Mouse (Mus musculus) liver, embryonic 14.5 days (tissue): ENCODE measurements around the gene Itfg2. TPM values are rescaled to one million over a fixed set of nuclear protein-coding genes. Genes with fewer than 3 reads are reported as not detected.
A peak's percentile ranks its signal among the peaks of the same experiment; 100 is the strongest.

Experiments used
- ATAC-seq: fragments of 200-750 bp; cut with Nextera tagmentation; 2 replicates; pipeline ENCODE4 v1.8.0; 2017; ENCODE audit warnings: moderate number of reproducible peaks, mild to moderate bottlenecking, moderate library complexity; ENCODE audit not compliant: insufficient read depth
- DNase-seq, 3 experiments: peaks; one replicate each; pipeline ENCODE4 v3.0.0-alpha.2; 2012 to 2013; ENCODE audit warnings: low read depth in 3 of 3, low spot score in 3 of 3
- H3K27ac ChIP-seq: fragments of 300-500 bp; sonication (generic); 2 replicates; pipeline ENCODE4 v1.5.1; 2014; ENCODE audit warnings: moderate library complexity, mild to moderate bottlenecking, control low read depth, inconsistent platforms
- H3K27me3 ChIP-seq: fragments of 300-500 bp; sonication (generic); 2 replicates; pipeline ENCODE4 v1.6.1; 2014; ENCODE audit warnings: mild to moderate bottlenecking, low read length, moderate library complexity; ENCODE audit not compliant: control insufficient read depth, insufficient read depth
- H3K36me3 ChIP-seq: fragments of 300-500 bp; sonication (generic); replicated peaks from 2 replicates; pipeline ENCODE4 v1.6.1; 2014; ENCODE audit warnings: low read depth; ENCODE audit not compliant: control insufficient read depth, insufficient read depth
- H3K4me1 ChIP-seq, 2 experiments: fragments of 200-500 bp in 1 of 2; fragments of 300-500 bp in 1 of 2; sonication (generic) in 1 of 2; replicated peaks; 2 replicates each; pipeline ENCODE4 v1.6.1; 2012 to 2014; ENCODE audit warnings: antibody characterized with exemption in 1 of 2, inconsistent platforms in 1 of 2, low read length in 1 of 2; ENCODE audit not compliant: control insufficient read depth in 2 of 2, insufficient read depth in 2 of 2
- H3K4me2 ChIP-seq: fragments of 300-500 bp; sonication (generic); 2 replicates; pipeline ENCODE4 v1.6.1; 2014; ENCODE audit warnings: low read depth, mild to moderate bottlenecking, control low read depth, moderate library complexity
- H3K4me3 ChIP-seq, 2 experiments: fragments of 200-500 bp in 1 of 2; fragments of 300-500 bp in 1 of 2; sonication (generic) in 1 of 2; 2 replicates each; pipeline ENCODE4 v1.5.1; 2012 to 2014; ENCODE audit warnings: low read depth in 2 of 2, low read length in 2 of 2, mild to moderate bottlenecking in 2 of 2, control low read depth in 1 of 2, inconsistent platforms in 1 of 2, moderate library complexity in 1 of 2; ENCODE audit not compliant: insufficient read depth in 1 of 2
- H3K9ac ChIP-seq: fragments of 300-500 bp; sonication (generic); replicated peaks from 2 replicates; pipeline ENCODE4 v1.6.1; 2014; ENCODE audit warnings: mild to moderate bottlenecking, control low read depth, moderate library complexity
- H3K9me3 ChIP-seq: fragments of 300-500 bp; sonication (generic); 2 replicates; pipeline ENCODE4 v1.6.1; 2016; ENCODE audit warnings: low read length, mixed read lengths; ENCODE audit not compliant: control insufficient read depth
- CTCF ChIP-seq: IDR thresholded peaks from 2 replicates; pipeline ENCODE4 v1.5.1; 2016; ENCODE audit warnings: antibody characterized with exemption, low read depth, control low read depth
- EP300 ChIP-seq: IDR thresholded peaks from 2 replicates; pipeline ENCODE4 v1.6.1; 2016; ENCODE audit warnings: antibody characterized with exemption, low read depth
- WGBS: fragments of 180-500 bp; shearing (Covaris S2); extraction: QIAGEN DNeasy Blood & Tissue Kit; methylation state at CpG from one replicate; pipeline ENCODE4 v1.1.7; 2014; ENCODE audit not compliant: insufficient replicate concordance; 5-methylcytosine and 5-hydroxymethylcytosine counted together
- polyA plus RNA-seq, 2 experiments: library from polyadenylated mRNA; depleted of rRNA in 1 of 2; stranded (reverse) in 1 of 2; unstranded in 1 of 2; fragments of >200 nt; fragmentation: Nextera tagmentation in 1 of 2; extraction: Ambion mirVana in 1 of 2; gene quantifications; 2 replicates each; pipeline versions ENCODE4 v1.2.1 to v1.2.3; 2012 to 2014

Gene Itfg2
- polyA plus RNA-seq, 2 experiments = 8.7 to 9.4 TPM

GRCm38 (mm10) chr6:128404708-128405107, 20.0 kb downstream of the Itfg2 start:
- Histone ChIP-seq H3K4me3 (no peak overlapping the region), H3K4me1 (no peaks in the 10 kb centered on the region), H3K9me3 (no peaks in the 10 kb centered on the region), H3K27me3 (no peaks in the 10 kb centered on the region), H3K36me3 (peaks cover 13% of the 10 kb centered on the region), H3K4me2 (no peak overlapping the region), H3K27ac (no peak overlapping the region), H3K9ac (no peak overlapping the region)
- TF ChIP-seq CTCF = no peak
- no peak for TF ChIP-seq EP300
- DNase-seq (no peak), ATAC-seq (no peak)
- WGBS = 53% methylated on average over 5 of the region's 5 CpGs

- ATAC-seq = no peak
- Histone ChIP-seq H3K9me3 (no peaks in the 10 kb centered on the region), H3K9ac (no peak overlapping the region), H3K27ac (no peak overlapping the region), H3K4me2 (peak overlapping the region; percentile 29; the same call in 1 of the 2 replicates), H3K27me3 (no peaks in the 10 kb centered on the region), H3K4me1 (no peaks in the 10 kb centered on the region), H3K4me3 (no peak overlapping the region), H3K36me3 (no peaks in the 10 kb centered on the region)
- no peak for DNase-seq
- WGBS = 61% methylated on average over 21 of the region's 21 CpGs
- TF ChIP-seq CTCF (no peak), EP300 (no peak)
Measured at GRCm38 (mm10) chr6:128399421-128400185, 25.1 kb downstream of the Itfg2 start.

- DNase-seq (no peak), ATAC-seq (no peak)
- Histone ChIP-seq H3K9me3 (no peaks in the 10 kb centered on the region), H3K4me2 (peak within 1 kb of the TSS; percentile 29; the same call in 1 of the 2 replicates), H3K36me3 (no peaks in the 10 kb centered on the region), H3K9ac (no peak within 1 kb of the TSS), H3K27me3 (no peaks in the 10 kb centered on the region), H3K4me3 (no peak within 1 kb of the TSS), H3K27ac (no peak within 1 kb of the TSS), H3K4me1 (no peaks in the 10 kb centered on the region)
- 69% methylated on average over 3 of the region's 3 CpGs for WGBS
- no peak for TF ChIP-seq EP300
Measured at GRCm38 (mm10) chr6:128398996-128399395, 25.7 kb downstream of the Itfg2 start, which contains the start of gene Nrip2. TSS of gene Nrip2 (plus strand) at chr6:128399296.

- Histone ChIP-seq H3K4me2 (no peak overlapping the region), H3K27ac (no peak overlapping the region), H3K36me3 (no peaks in the 10 kb centered on the region), H3K9ac (no peak overlapping the region), H3K27me3 (no peaks in the 10 kb centered on the region), H3K4me3 (no peak overlapping the region), H3K4me1 (no peaks in the 10 kb centered on the region), H3K9me3 (no peaks in the 10 kb centered on the region)
- TF ChIP-seq CTCF = no peak
- TF ChIP-seq EP300 = no peak
- ATAC-seq = peak; percentile 44; the same call in 1 of the 2 replicates
- 57% methylated on average over 7 of the region's 7 CpGs for WGBS
- DNase-seq = peak in 1 of 3 experiments; percentile 14
Measured at GRCm38 (mm10) chr6:128397574-128398261, 27.0 kb downstream of the Itfg2 start.

- ATAC-seq (no peak), DNase-seq (no peak)
- no peaks in the 10 kb centered on the region for H3K27me3 ChIP-seq
- H3K9ac ChIP-seq = no peak overlapping the region
- H3K4me1 ChIP-seq = no peaks in the 10 kb centered on the region
- TF ChIP-seq EP300 (no peak), CTCF (no peak)
- 12% methylated on average over 1 of the region's 1 CpGs for WGBS
- no peak overlapping the region for H3K4me3 ChIP-seq
- H3K4me2 ChIP-seq = no peak overlapping the region
- H3K9me3 ChIP-seq = no peaks in the 10 kb centered on the region
- H3K36me3 ChIP-seq = no peaks in the 10 kb centered on the region
- no peak overlapping the region for H3K27ac ChIP-seq
Measured at GRCm38 (mm10) chr6:128390683-128391082, 34.0 kb downstream of the Itfg2 start.
